10 mouse cellular contexts compared by ENCODE assay signal in the genomic region with DNA sequence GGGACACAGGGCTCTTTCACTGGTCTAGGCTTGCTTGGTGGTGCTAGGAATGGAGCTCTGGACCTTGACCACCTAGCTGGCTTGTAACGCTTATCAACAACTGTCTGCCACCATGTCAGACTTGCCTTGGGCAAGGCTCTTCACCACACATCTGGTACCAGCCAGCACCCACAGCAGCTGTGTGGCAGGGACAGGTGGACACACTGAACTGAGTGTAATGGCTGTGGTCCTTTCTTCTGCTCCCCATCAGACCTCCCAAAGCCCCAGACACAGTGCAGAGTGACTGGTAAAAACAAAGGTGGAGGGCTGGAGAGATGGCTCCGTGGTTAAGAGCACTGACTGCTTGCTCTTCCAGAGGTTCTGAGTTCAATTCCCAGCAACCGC. TPM values are rescaled to one million over a fixed set of nuclear protein-coding genes. Genes with fewer than 3 reads are reported as not detected.
DNase-seq lines count a peak whose midpoint lies in the region; ATAC-seq and TF ChIP-seq lines count a peak whose summit lies in the region.
"Had no signal": no experiment of that assay in that cellular context is flagged by ENCODE, and none has a peak within 500 bp of the region (broad histone marks: within the 10 kb centered on the region; RNA-seq: fewer than 3 reads in every experiment).

No protein-coding gene starts in this region.

- intact Hi-C loops in heart, adult 2 months (cut with DNase I) = loop anchor here (10.0 kb wide), 1 partner anchor 209 kb away; a partner anchor contains a TSS

- H3K9me3 ChIP-seq in kidney, embryonic 16.5 days (ENCODE audit: low read length) = no peaks in the 10 kb centered on the region
- H3K9me3 ChIP-seq in embryonic facial prominence, embryonic 12.5 days = no peaks in the 10 kb centered on the region
- H3K9me3 ChIP-seq in liver, embryonic 15.5 days (replicated peaks) = no peaks in the 10 kb centered on the region
- H3K9me3 ChIP-seq: G1E had no signal

- TF ChIP-seq POLR2A in heart, adult 2 months (IDR thresholded peaks at IDR 0.05; ENCODE audit: insufficient read depth, low read depth, low read length) = no peak

- H3K36me3 ChIP-seq in heart, adult 2 months (ENCODE audit: control insufficient read depth, insufficient read depth, low read length) = no peaks in the 10 kb centered on the region
- H3K36me3 ChIP-seq in kidney, embryonic 16.5 days (ENCODE audit: insufficient read depth, low read length) = no peaks in the 10 kb centered on the region
- no peaks in the 10 kb centered on the region for H3K36me3 ChIP-seq in embryonic facial prominence, embryonic 12.5 days
- H3K36me3 ChIP-seq in liver, embryonic 15.5 days (replicated peaks) = no peaks in the 10 kb centered on the region
- H3K36me3 ChIP-seq: G1E had no signal

- peak overlapping the region; percentile 72 for H3K4me2 ChIP-seq in kidney, embryonic 16.5 days (replicated peaks; ENCODE audit: low read depth, low read length)
- no peak overlapping the region for H3K4me2 ChIP-seq in embryonic facial prominence, embryonic 12.5 days (replicated peaks)
- H3K4me2 ChIP-seq in liver, embryonic 15.5 days = no peak overlapping the region

- peak overlapping the region; percentile 11 for H3K9ac ChIP-seq in heart, adult 2 months (ENCODE audit: low read depth, low read length)
- peak overlapping the region; percentile 32; the same call in 1 of the 2 replicates for H3K9ac ChIP-seq in kidney, embryonic 16.5 days (replicated peaks; ENCODE audit: low read length)
- H3K9ac ChIP-seq in embryonic facial prominence, embryonic 12.5 days = no peak overlapping the region
- H3K9ac ChIP-seq in liver, embryonic 15.5 days = no peak overlapping the region
- H3K9ac ChIP-seq: forebrain, postnatal 0 days had no signal

- ATAC-seq in kidney, embryonic 16.5 days (ENCODE audit: low FRiP score, low TSS enrichment) = no peak
- no peak for ATAC-seq in embryonic facial prominence, embryonic 12.5 days (ENCODE audit: insufficient number of reproducible peaks, insufficient read depth, low FRiP score, low TSS enrichment)
- no peak for ATAC-seq in liver, embryonic 15.5 days (ENCODE audit: insufficient read depth)
- no peak for ATAC-seq in erythroblast, adult 5-6 weeks (replicated peaks; ENCODE audit: low FRiP score, poor library complexity, severe bottlenecking)
- ATAC-seq: forebrain, postnatal 0 days had no signal

- no peaks in the 10 kb centered on the region for H3K79me2 ChIP-seq in heart, adult 2 months (replicated peaks; ENCODE audit: control insufficient read depth, insufficient read depth, low read length)

- WGBS in heart, adult 2 months = 75% methylated on average over 3 of the region's 3 CpGs
- WGBS in kidney, embryonic 16.5 days = 82% methylated on average over 3 of the region's 3 CpGs
- 83% methylated on average over 3 of the region's 3 CpGs for WGBS in embryonic facial prominence, embryonic 12.5 days
- 47% methylated on average over 3 of the region's 3 CpGs for WGBS in liver, embryonic 15.5 days (ENCODE audit: insufficient replicate concordance)

- peaks cover 15% of the 10 kb centered on the region for H3K4me1 ChIP-seq in heart, adult 2 months (ENCODE audit: control insufficient read depth, insufficient read depth, low read length)
- H3K4me1 ChIP-seq in kidney, embryonic 16.5 days (ENCODE audit: insufficient read depth, low read length) = peaks cover 80% of the 10 kb centered on the region
- H3K4me1 ChIP-seq in embryonic facial prominence, embryonic 12.5 days = peaks cover 50% of the 10 kb centered on the region
- peaks cover 17% of the 10 kb centered on the region for H3K4me1 ChIP-seq in liver, embryonic 15.5 days (replicated peaks)

- peak overlapping the region; percentile 93 for H3K27ac ChIP-seq in heart, adult 2 months
- peak overlapping the region; percentile 97 for H3K27ac ChIP-seq in kidney, embryonic 16.5 days (ENCODE audit: low read length)
- 0 out of 2 replicates have a peak overlapping the region, but pooled peaks have one; percentile 90 for H3K27ac ChIP-seq in embryonic facial prominence, embryonic 12.5 days
- peak overlapping the region; percentile 66; the same call in 1 of the 2 replicates for H3K27ac ChIP-seq in liver, embryonic 15.5 days (replicated peaks)

- no peak for TF ChIP-seq EP300 in heart, adult 2 months (IDR thresholded peaks at IDR 0.05; ENCODE audit: insufficient read depth, low read depth, low read length)

- H3K27me3 ChIP-seq in heart, adult 2 months (ENCODE audit: control insufficient read depth, insufficient read depth, low read length) = no peaks in the 10 kb centered on the region
- H3K27me3 ChIP-seq in kidney, embryonic 16.5 days (ENCODE audit: insufficient read depth, low read length) = no peaks in the 10 kb centered on the region
- H3K27me3 ChIP-seq in embryonic facial prominence, embryonic 12.5 days = peaks cover 12% of the 10 kb centered on the region
- H3K27me3 ChIP-seq in liver, embryonic 15.5 days = peaks cover 51% of the 10 kb centered on the region

- TF ChIP-seq CTCF in heart, adult 2 months (IDR thresholded peaks at IDR 0.05) = no peak

- no peak for DNase-seq in heart, adult 2 months
- no peak for DNase-seq in heart, adult 18-20 months
- DNase-seq in kidney, adult 8-10 months = no peak
- no peak for DNase-seq in embryo, embryonic 11 days
- DNase-seq: forebrain, postnatal 0 days had no signal

- peak overlapping the region; percentile 40 for H3K4me3 ChIP-seq in heart, adult 2 months
- H3K4me3 ChIP-seq in kidney, embryonic 16.5 days (ENCODE audit: low read length) = peak overlapping the region; percentile 23; the same call in 1 of the 2 replicates
- H3K4me3 ChIP-seq in embryonic facial prominence, embryonic 12.5 days = no peak overlapping the region
- H3K4me3 ChIP-seq in liver, embryonic 15.5 days (replicated peaks) = no peak overlapping the region

RNA-seq across cellular contexts. Expression of a gene that starts 17.9 kb away (rescaled TPM):
- total RNA-seq in heart, adult 2 months (2021) = under 1 TPM; 0.36 to 0.47 TPM
- 0.26 and 1.1 TPM in 2 replicates for polyA plus RNA-seq in heart, adult 2 months (2012; rRNA removed)
- under 1 TPM; 0.10 to 0.28 TPM for total RNA-seq in heart, adult 18-20 months (2021)
- 0.87 and 0.89 TPM in 2 replicates for polyA plus RNA-seq in kidney, embryonic 16.5 days (2015; fragmentation: Nextera tagmentation; extraction: Ambion mirVana)
- 0.28 and 0.31 TPM in 2 replicates for polyA plus RNA-seq in embryonic facial prominence, embryonic 12.5 days (2016; fragmentation: Nextera tagmentation; extraction: Ambion mirVana)
- 0.15 and 0.18 TPM in 2 replicates for polyA plus RNA-seq in liver, embryonic 15.5 days (2015; fragmentation: Nextera tagmentation; extraction: Ambion mirVana)
- not detected in 2 replicates for total RNA-seq in erythroblast, adult 5-6 weeks (2015; ENCODE audit: low replicate concordance)
- not detected in 2 replicates for total RNA-seq in erythroblast, adult 5-6 weeks (2017; ENCODE audit: low replicate concordance)
- polyA plus RNA-seq: G1E had no signal

RNA-seq across cellular contexts. Expression of a gene that starts 28.7 kb away (rescaled TPM):
- under 1 TPM; 0.14 to 0.16 TPM for total RNA-seq in heart, adult 2 months (2021)
- polyA plus RNA-seq in heart, adult 2 months (2012; rRNA removed) = 0.38 and 0.57 TPM in 2 replicates
- under 1 TPM in 1 of 2 experiments, not detected in 1; 0.57 TPM for total RNA-seq in heart, adult 18-20 months (2021)
- polyA plus RNA-seq in kidney, embryonic 16.5 days (2015; fragmentation: Nextera tagmentation; extraction: Ambion mirVana) = 6.1 and 6.4 TPM in 2 replicates
- 40.0 and 51.7 TPM in 2 replicates for polyA plus RNA-seq in embryonic facial prominence, embryonic 12.5 days (2016; fragmentation: Nextera tagmentation; extraction: Ambion mirVana)
- 0.20 and 0.26 TPM in 2 replicates for polyA plus RNA-seq in liver, embryonic 15.5 days (2015; fragmentation: Nextera tagmentation; extraction: Ambion mirVana)
- not detected in 2 replicates for total RNA-seq in erythroblast, adult 5-6 weeks (2015; ENCODE audit: low replicate concordance)
- not detected in 2 replicates for total RNA-seq in erythroblast, adult 5-6 weeks (2017; ENCODE audit: low replicate concordance)
- total RNA-seq: G1E had no signal
- polyA plus RNA-seq: G1E had no signal

RNA-seq across cellular contexts. Expression of a gene that starts 30.5 kb away (rescaled TPM):
- under 1 TPM in 1 of 2 experiments, not detected in 1; 0.05 TPM for total RNA-seq in heart, adult 2 months (2021)
- polyA plus RNA-seq in heart, adult 2 months (2012; rRNA removed) = 0.04 TPM in 1 of 2 replicates, not detected in the other
- under 1 TPM in 1 of 2 experiments, not detected in 1; 0.10 TPM for total RNA-seq in heart, adult 18-20 months (2021)
- 2.7 and 2.8 TPM in 2 replicates for polyA plus RNA-seq in kidney, embryonic 16.5 days (2015; fragmentation: Nextera tagmentation; extraction: Ambion mirVana)
- 1.7 and 1.9 TPM in 2 replicates for polyA plus RNA-seq in embryonic facial prominence, embryonic 12.5 days (2016; fragmentation: Nextera tagmentation; extraction: Ambion mirVana)
- polyA plus RNA-seq in liver, embryonic 15.5 days (2015; fragmentation: Nextera tagmentation; extraction: Ambion mirVana) = 0.01 TPM in 1 of 2 replicates, not detected in the other
- not detected in 2 replicates for total RNA-seq in erythroblast, adult 5-6 weeks (2015; ENCODE audit: low replicate concordance)
- not detected in 2 replicates for total RNA-seq in erythroblast, adult 5-6 weeks (2017; ENCODE audit: low replicate concordance)
- polyA plus RNA-seq: G1E had no signal

RNA-seq across cellular contexts. Expression of a gene that starts 57.8 kb away (rescaled TPM):
- total RNA-seq in heart, adult 2 months (2021) = 10 to 100 TPM; 17.1 to 18.7 TPM
- 42.5 and 45.0 TPM in 2 replicates for polyA plus RNA-seq in heart, adult 2 months (2012; rRNA removed)
- 10 to 100 TPM; 14.0 to 15.6 TPM for total RNA-seq in heart, adult 18-20 months (2021)
- 60.2 and 62.9 TPM in 2 replicates for polyA plus RNA-seq in kidney, embryonic 16.5 days (2015; fragmentation: Nextera tagmentation; extraction: Ambion mirVana)
- 14.4 and 15.1 TPM in 2 replicates for polyA plus RNA-seq in embryonic facial prominence, embryonic 12.5 days (2016; fragmentation: Nextera tagmentation; extraction: Ambion mirVana)
- 5.7 and 6.5 TPM in 2 replicates for polyA plus RNA-seq in liver, embryonic 15.5 days (2015; fragmentation: Nextera tagmentation; extraction: Ambion mirVana)
- total RNA-seq in erythroblast, adult 5-6 weeks (2015; ENCODE audit: low replicate concordance) = 0.63 and 1.9 TPM in 2 replicates
- 0.42 TPM in 1 of 2 replicates, not detected in the other for total RNA-seq in erythroblast, adult 5-6 weeks (2017; ENCODE audit: low replicate concordance)
- polyA plus RNA-seq: G1E had no signal

Comparison
In these comparisons a context has a peak if more than half of its experiments do, and no peak if none do; other contexts are left out.
1. H3K4me3 ChIP-seq: peak in heart, adult 2 months (single experiment) and kidney, embryonic 16.5 days (single experiment); none in embryonic facial prominence, embryonic 12.5 days (single experiment) and liver, embryonic 15.5 days (single experiment).
2. H3K9ac ChIP-seq: peak in heart, adult 2 months (single experiment) and kidney, embryonic 16.5 days (single experiment); none in embryonic facial prominence, embryonic 12.5 days (single experiment) and liver, embryonic 15.5 days (single experiment).
3. Peak in every context shown above with its lines, with median percentiles within 50 percentile points of each other: H3K27ac ChIP-seq.